Mouse (Mus musculus): ENCODE measurements around the gene Arhgef25. TPM values are rescaled to one million over a fixed set of nuclear protein-coding genes. Genes with fewer than 3 reads are reported as not detected.
"Not testable (repeated sequence)": the region's sequence is repeated elsewhere in the genome, so short reads cannot be mapped to it uniquely, and the experiment has no call there.

Gene Arhgef25
- polyA plus RNA-seq, 1 experiment from 2014 or later, result 25.5 TPM

DNA sequence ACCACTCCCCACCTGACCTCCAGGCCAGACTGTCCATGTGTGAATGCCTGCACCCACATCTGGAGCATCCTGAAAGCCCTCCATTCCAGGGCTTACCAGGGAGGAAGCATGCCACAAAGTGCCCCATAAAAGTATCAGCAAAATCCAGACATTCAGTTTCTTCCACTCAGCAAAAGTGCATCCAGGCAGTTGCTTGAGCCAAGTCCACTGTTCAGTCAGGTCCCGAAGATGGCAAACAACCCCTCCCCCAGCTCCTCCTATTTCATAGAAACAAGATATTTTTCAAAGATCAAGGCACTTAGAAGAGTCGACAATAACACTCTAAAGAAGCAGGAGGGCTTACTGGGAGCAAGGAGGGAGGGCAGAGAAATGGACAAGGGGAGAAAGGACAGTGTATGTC is 8.6 kb upstream of the Arhgef25 start:
- Histone ChIP-seq H3K4me1 (replicated peaks; ENCODE audit: control insufficient read depth, insufficient read depth, low read length) (peaks cover 18% of the 10 kb centered on the region), H3K4me3 (replicated peaks; ENCODE audit: low read length) (no peak overlapping the region), H3K9ac (no peak overlapping the region), H3K4me2 (replicated peaks) (no peak overlapping the region), H3K27me3 (ENCODE audit: control insufficient read depth, insufficient read depth, low read length) (no peaks in the 10 kb centered on the region), H3K9me3 (ENCODE audit: control insufficient read depth, low read length) (no peaks in the 10 kb centered on the region), H3K36me3 (replicated peaks; ENCODE audit: control insufficient read depth, insufficient read depth) (peaks cover 58% of the 10 kb centered on the region), H3K27ac (no peak overlapping the region)
- ATAC-seq (ENCODE audit: low FRiP score) (no peak), DNase-seq (ENCODE audit: low spot score) (no peak)
- WGBS, result 77% methylated on average over 2 of the region's 2 CpGs

DNA sequence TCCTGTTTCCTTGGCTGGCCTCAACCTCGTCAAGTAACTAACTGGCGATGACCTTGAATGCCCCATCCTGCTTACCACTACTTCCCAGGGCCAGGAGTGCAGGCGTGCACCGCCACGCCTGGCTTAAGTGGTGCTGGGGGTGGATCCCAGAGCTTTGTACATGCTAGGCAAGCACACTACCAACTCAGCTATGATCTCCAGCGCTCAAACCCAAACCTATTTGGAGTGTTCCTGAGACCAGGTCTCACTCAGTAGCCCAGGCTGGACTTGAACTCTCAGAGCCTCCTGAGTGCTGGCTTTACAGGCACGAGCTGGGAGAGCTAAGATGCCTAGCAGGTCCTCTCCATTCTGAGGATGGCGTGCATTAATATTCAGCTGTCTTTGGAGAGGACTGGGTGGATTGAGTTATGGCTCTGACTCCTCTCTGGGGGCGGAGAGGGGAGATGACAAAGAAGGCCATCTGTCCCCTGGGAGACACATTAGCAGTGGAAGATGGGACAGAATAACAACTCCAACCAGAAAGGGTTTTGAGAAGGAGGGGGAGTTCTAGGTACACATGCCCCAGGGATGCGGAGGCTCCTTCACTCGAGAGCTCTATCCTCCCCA is 7.7 kb upstream of the Arhgef25 start:
- H3K27ac ChIP-seq, result 0 out of 2 replicates have a peak overlapping the region, but pooled peaks have one; percentile 24
- no peak overlapping the region for H3K4me3 ChIP-seq (replicated peaks; ENCODE audit: low read length)
- DNase-seq (ENCODE audit: low spot score), result no peak
- no peaks in the 10 kb centered on the region for H3K9me3 ChIP-seq (ENCODE audit: control insufficient read depth, low read length)
- H3K36me3 ChIP-seq (replicated peaks; ENCODE audit: control insufficient read depth, insufficient read depth), result peaks cover 56% of the 10 kb centered on the region
- 0 out of 2 replicates have a peak overlapping the region, but pooled peaks have one; percentile 4 for H3K9ac ChIP-seq
- ATAC-seq (ENCODE audit: low FRiP score), result no peak
- WGBS, result 79% methylated on average over 11 of the region's 11 CpGs
- H3K27me3 ChIP-seq (ENCODE audit: control insufficient read depth, insufficient read depth, low read length), result no peaks in the 10 kb centered on the region
- peaks cover 18% of the 10 kb centered on the region for H3K4me1 ChIP-seq (replicated peaks; ENCODE audit: control insufficient read depth, insufficient read depth, low read length)
- H3K4me2 ChIP-seq (replicated peaks), result no peak overlapping the region

DNA sequence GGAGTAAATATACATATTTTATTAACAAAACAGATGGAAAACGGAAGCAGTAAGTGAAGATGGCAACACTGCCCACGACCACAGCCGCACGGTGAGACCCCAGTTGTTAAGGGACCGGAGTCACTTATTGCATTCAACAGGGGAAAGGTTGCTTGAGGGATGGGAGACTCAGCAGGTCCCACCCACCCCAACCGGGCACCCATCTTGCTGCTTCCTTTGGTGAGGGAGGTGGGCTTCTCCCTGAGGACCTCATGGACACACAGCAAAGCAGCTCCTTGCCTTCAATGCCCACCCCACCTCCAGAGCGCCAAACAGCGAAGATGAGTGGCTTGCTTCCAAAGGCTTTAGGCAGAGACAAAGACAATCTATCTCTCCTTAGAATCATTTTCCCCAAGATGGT is 7.2 kb upstream of the Arhgef25 start:
- peaks cover 55% of the 10 kb centered on the region for H3K36me3 ChIP-seq (replicated peaks; ENCODE audit: control insufficient read depth, insufficient read depth)
- ATAC-seq (ENCODE audit: low FRiP score) (no peak), DNase-seq (ENCODE audit: low spot score) (no peak)
- H3K4me2 ChIP-seq (replicated peaks), result no peak overlapping the region
- no peak overlapping the region for H3K4me3 ChIP-seq (replicated peaks; ENCODE audit: low read length)
- H3K27ac ChIP-seq, result peak overlapping the region; percentile 24; the same call in 1 of the 2 replicates
- peaks cover 18% of the 10 kb centered on the region for H3K4me1 ChIP-seq (replicated peaks; ENCODE audit: control insufficient read depth, insufficient read depth, low read length)
- H3K27me3 ChIP-seq (ENCODE audit: control insufficient read depth, insufficient read depth, low read length), result no peaks in the 10 kb centered on the region
- WGBS, result 89% methylated on average over 8 of the region's 8 CpGs
- H3K9ac ChIP-seq, result no peak overlapping the region
- H3K9me3 ChIP-seq (ENCODE audit: control insufficient read depth, low read length), result no peaks in the 10 kb centered on the region

DNA sequence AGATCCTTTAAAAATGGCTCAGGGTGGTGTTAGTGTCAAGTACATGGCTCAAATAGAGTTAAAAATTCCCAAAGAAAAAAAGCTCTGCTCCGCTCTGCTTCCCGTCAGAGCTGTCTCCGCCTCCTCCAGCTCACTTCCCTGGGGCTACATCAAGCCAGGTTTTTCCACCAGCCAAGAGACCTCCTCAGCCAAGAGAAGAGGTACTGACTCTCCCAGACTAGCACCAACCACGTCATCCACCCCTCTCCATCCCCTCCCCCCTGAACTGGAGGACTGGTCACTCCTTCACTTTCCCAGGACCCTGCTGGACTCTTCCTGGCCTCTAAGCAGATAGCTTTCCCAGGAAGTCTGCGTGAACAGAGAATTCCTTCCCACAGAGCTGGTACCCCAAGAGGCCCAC is 6.5 kb upstream of the Arhgef25 start:
- 5% methylated on average over 5 of the region's 5 CpGs for WGBS
- H3K4me1 ChIP-seq (replicated peaks; ENCODE audit: control insufficient read depth, insufficient read depth, low read length), result peaks cover 18% of the 10 kb centered on the region
- ATAC-seq (ENCODE audit: low FRiP score) (peak; percentile 27; the same call in 1 of the 2 replicates), DNase-seq (ENCODE audit: low spot score) (peak; percentile 57)
- peaks cover 54% of the 10 kb centered on the region for H3K36me3 ChIP-seq (replicated peaks; ENCODE audit: control insufficient read depth, insufficient read depth)
- peak overlapping the region; percentile 94 for H3K9ac ChIP-seq
- H3K27ac ChIP-seq, result peak overlapping the region; percentile 92
- no peaks in the 10 kb centered on the region for H3K9me3 ChIP-seq (ENCODE audit: control insufficient read depth, low read length)
- H3K4me3 ChIP-seq (replicated peaks; ENCODE audit: low read length), result peak overlapping the region; percentile 91
- H3K27me3 ChIP-seq (ENCODE audit: control insufficient read depth, insufficient read depth, low read length), result no peaks in the 10 kb centered on the region
- peak overlapping the region; percentile 70 for H3K4me2 ChIP-seq (replicated peaks)

DNA sequence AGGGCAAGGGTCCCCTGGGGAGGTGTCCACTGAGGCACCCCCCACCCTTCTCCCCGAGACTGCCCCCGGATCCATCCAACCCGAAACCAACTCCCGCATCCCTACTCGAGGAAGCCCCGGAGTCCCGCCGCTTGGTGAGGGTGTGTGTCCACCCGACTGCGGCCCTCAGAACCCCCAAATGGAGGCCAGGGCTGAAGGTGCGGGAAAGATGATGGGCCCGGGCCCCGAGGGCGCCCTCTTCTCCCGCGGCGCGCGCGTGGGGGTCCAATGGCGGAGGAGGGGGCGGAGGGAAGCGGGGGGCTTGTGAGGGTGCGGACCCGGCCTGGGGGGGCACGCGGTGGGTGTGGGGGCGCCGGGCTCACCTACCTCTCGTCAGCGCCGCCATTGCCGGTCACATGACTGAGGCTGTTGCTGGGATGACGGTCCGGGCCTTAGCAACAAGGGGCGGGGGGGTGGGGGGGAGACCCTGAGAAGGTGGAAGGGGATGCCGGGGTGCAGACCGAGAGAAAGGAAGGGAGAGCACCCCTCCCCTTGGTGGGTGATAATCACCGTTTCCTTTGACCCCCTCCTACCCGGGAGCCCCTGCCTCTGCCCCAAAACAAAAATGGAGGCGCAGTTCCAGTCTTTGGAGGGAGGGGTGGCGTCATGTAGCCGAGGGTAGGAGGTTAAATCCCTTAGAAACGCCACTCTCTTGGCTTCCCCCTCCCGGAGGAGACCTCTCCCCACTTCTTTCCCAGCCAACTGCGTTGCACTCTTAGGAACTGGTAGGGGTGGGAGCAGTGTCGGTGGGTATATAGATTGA is 5.6 kb upstream of the Arhgef25 start, which contains the start of gene Dtx3:
Gene Dtx3 (minus strand): TSS at position 401 of the 802 bp plus-strand sequence.
- Histone ChIP-seq H3K27me3 (ENCODE audit: control insufficient read depth, insufficient read depth, low read length) (no peaks in the 10 kb centered on the region), H3K27ac (peak within 1 kb of the TSS; percentile 92), H3K9ac (peak within 1 kb of the TSS; percentile 94), H3K4me1 (replicated peaks; ENCODE audit: control insufficient read depth, insufficient read depth, low read length) (peaks cover 18% of the 10 kb centered on the region), H3K4me3 (replicated peaks; ENCODE audit: low read length) (peak within 1 kb of the TSS; percentile 91), H3K9me3 (ENCODE audit: control insufficient read depth, low read length) (no peaks in the 10 kb centered on the region), H3K4me2 (replicated peaks) (peak within 1 kb of the TSS; percentile 70), H3K36me3 (replicated peaks; ENCODE audit: control insufficient read depth, insufficient read depth) (peaks cover 55% of the 10 kb centered on the region)
- DNase-seq (ENCODE audit: low spot score) (no peak), ATAC-seq (ENCODE audit: low FRiP score) (peak; percentile 72)
- under 1% methylated on average over 35 of the region's 47 CpGs for WGBS

DNA sequence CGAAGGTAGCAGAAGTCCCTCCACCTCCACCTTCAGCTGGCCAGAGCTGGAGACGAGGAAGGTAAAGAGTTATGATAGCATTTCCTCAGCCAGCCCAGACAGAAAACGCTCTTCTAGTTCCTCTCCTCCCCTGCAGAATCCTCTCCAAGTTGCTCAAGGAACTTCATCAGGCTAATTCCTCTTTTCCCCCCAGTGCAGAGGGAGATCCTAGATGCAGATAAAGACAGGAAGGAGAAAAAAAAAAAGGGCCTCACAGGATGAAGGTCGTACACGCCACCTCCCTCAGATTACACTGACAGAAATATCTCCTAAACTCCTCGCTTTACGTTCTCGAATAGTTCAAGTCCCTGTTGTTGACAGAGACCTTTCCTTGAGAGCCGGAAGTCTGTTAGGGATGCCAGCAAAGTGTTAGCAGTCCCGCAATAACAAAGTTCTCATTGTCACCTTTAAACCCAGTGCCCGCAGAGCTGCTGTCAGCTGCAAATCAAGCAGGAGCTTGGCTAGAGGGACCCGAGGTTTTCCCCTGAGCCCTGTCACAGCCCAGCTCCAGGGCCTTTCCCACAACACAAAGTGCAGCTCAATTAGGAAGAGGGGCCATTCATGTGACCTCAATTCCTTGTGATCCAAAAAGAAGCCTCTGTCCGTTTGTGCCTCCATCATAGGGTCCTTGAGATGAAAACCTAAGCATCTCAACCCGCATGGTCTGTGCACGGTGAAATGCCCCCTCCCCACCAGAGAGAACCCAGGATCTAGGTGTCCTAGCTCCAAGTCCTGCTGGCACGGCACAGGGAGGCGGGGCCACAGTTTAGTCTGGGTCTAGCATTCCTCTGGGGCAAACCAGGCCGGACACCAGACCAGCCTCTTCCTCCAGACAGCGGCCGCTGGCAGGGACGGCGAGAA is 4.8 kb upstream of the Arhgef25 start:
- no peak for DNase-seq (ENCODE audit: low spot score)

DNA sequence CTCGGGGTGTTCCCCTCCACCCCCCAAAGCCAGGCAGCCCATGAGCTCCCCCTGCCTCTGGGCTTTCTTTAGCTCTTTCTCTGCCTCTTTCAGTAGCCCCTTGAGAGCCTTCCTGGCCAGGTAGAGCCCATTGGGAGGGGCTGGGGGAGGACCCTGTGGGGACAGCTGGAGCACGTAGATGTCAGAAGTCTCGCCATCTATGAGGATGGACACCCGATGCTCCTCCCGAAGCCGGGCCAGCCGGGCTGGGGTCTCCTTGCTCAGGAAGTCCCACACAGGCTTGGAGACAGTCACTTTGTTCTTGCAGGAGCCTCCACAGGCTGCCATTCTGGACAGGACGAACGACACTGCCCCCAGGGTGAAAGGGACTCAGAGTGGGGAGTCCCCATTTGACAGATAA is 3.1 kb upstream of the Arhgef25 start:
- WGBS, result 83% methylated on average over 9 of the region's 9 CpGs
- no peak overlapping the region for H3K9ac ChIP-seq

More for the DNA sequence above, 4.8 kb upstream of the Arhgef25 start:
- Histone ChIP-seq H3K4me2 (replicated peaks) (peak overlapping the region; percentile 70), H3K27me3 (ENCODE audit: control insufficient read depth, insufficient read depth, low read length) (no peaks in the 10 kb centered on the region), H3K9me3 (ENCODE audit: control insufficient read depth, low read length) (no peaks in the 10 kb centered on the region), H3K36me3 (replicated peaks; ENCODE audit: control insufficient read depth, insufficient read depth) (peaks cover 49% of the 10 kb centered on the region), H3K4me1 (replicated peaks; ENCODE audit: control insufficient read depth, insufficient read depth, low read length) (peaks cover 21% of the 10 kb centered on the region), H3K27ac (peak overlapping the region; percentile 92), H3K4me3 (replicated peaks; ENCODE audit: low read length) (peak overlapping the region; percentile 91), H3K9ac (peak overlapping the region; percentile 94)
- peak; percentile 16; the same call in 1 of the 2 replicates for ATAC-seq (ENCODE audit: low FRiP score)
- WGBS, result 23% methylated on average over 22 of the region's 22 CpGs

DNA sequence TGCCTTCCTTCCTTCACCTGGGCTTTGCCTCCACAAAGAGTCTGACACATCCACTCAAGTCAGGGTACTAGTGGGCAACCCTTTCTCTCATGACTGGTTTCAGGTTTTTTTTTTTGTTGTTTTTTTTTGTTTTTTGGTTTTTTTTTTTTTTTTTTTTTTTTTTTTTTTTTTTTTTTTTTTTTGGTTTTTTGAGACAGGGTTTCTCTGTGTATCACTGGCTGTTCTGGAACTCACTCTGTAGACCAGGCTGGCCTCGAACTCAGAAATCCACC is 2.1 kb upstream of the Arhgef25 start:
- not testable (repeated sequence) for H3K27me3 ChIP-seq (ENCODE audit: control insufficient read depth, insufficient read depth, low read length); ATAC-seq (ENCODE audit: low FRiP score)
- H3K4me1 ChIP-seq (replicated peaks; ENCODE audit: control insufficient read depth, insufficient read depth, low read length), result peaks cover 35% of the 10 kb centered on the region

More for the DNA sequence above, 3.1 kb upstream of the Arhgef25 start:
- Histone ChIP-seq H3K4me3 (replicated peaks; ENCODE audit: low read length) (no peak overlapping the region), H3K4me2 (replicated peaks) (no peak overlapping the region), H3K27ac (no peak overlapping the region), H3K9me3 (ENCODE audit: control insufficient read depth, low read length) (no peaks in the 10 kb centered on the region), H3K4me1 (replicated peaks; ENCODE audit: control insufficient read depth, insufficient read depth, low read length) (peaks cover 29% of the 10 kb centered on the region), H3K36me3 (replicated peaks; ENCODE audit: control insufficient read depth, insufficient read depth) (peaks cover 32% of the 10 kb centered on the region), H3K27me3 (ENCODE audit: control insufficient read depth, insufficient read depth, low read length) (no peaks in the 10 kb centered on the region)
- no peak for ATAC-seq (ENCODE audit: low FRiP score)
- no peak for DNase-seq (ENCODE audit: low spot score)

More for the DNA sequence above, 2.1 kb upstream of the Arhgef25 start:
- H3K9me3 ChIP-seq (ENCODE audit: control insufficient read depth, low read length); H3K4me2 ChIP-seq (replicated peaks); H3K4me3 ChIP-seq (replicated peaks; ENCODE audit: low read length); H3K27ac ChIP-seq; DNase-seq (ENCODE audit: low spot score); H3K9ac ChIP-seq: not testable (repeated sequence)
- WGBS, result 86% methylated on average over 1 of the region's 1 CpGs
- H3K36me3 ChIP-seq (replicated peaks; ENCODE audit: control insufficient read depth, insufficient read depth), result peaks cover 28% of the 10 kb centered on the region

Measured in hindbrain, embryonic 14.5 days (tissue).